26 mouse cellular contexts compared by ENCODE assay signal in the genomic region with DNA sequence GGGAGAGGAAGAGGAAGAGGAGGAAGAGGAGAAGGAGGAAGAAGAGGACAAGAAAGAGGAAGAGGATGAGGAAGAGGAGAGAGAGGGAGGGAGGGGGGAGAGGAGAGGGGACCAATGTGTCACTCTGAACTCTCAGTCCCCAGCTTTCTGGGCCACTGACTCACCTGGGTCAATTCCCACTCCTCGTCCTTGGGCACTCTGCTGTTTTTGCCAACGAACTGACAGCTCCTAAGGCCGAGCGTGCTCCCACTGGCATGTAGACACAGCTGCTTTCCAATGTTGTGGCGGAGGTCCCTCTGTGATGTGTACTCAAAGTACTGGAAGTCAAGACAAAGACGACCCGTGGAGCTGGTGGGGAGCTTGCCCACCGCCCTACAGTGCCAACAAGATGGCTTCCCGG. TPM values are rescaled to one million over a fixed set of nuclear protein-coding genes. Genes with fewer than 3 reads are reported as not detected.
DNase-seq lines count a peak whose midpoint lies in the region; ATAC-seq lines count a peak whose summit lies in the region.
"Had no signal": no experiment of that assay in that cellular context is flagged by ENCODE, and none has a peak within 500 bp of the region (broad histone marks: within the 10 kb centered on the region; RNA-seq: fewer than 3 reads in every experiment).

No protein-coding gene starts in this region.

- H3K27me3 ChIP-seq in intestine, embryonic 15.5 days (replicated peaks), result no peaks in the 10 kb centered on the region
- no peaks in the 10 kb centered on the region for H3K27me3 ChIP-seq in intestine, embryonic 16.5 days (replicated peaks; ENCODE audit: control insufficient read depth, insufficient read depth, low read length)
- H3K27me3 ChIP-seq: CH12.LX; forebrain, embryonic 13.5 days; heart, embryonic 15.5 days; hindbrain, embryonic 13.5 days; Patski had no signal

- no peak overlapping the region for H3K4me2 ChIP-seq in intestine, embryonic 15.5 days (replicated peaks)
- no peak overlapping the region for H3K4me2 ChIP-seq in intestine, embryonic 16.5 days (ENCODE audit: low read depth, low read length)
- H3K4me2 ChIP-seq: forebrain, embryonic 13.5 days; heart, embryonic 12.5 days; heart, embryonic 15.5 days; hindbrain, embryonic 13.5 days had no signal

- DNase-seq in adrenal gland, adult 8-10 months, result peak; percentile 79
- peak; percentile 60 for DNase-seq in adrenal gland, postnatal 25 days
- no peak for DNase-seq in lung, adult 18-20 months
- no peak for DNase-seq in ovary, adult 18-20 months (ENCODE audit: low spot score)
- no peak for DNase-seq in kidney, adult 9 months
- DNase-seq: B cell, adult 2 months; cerebellum, adult 18-20 months; cerebellum, adult 9-10 months; gastrocnemius, postnatal 10 days; heart, adult 18-20 months; heart, postnatal 10 days; heart, postnatal 36 days had no signal

- H3K36me3 ChIP-seq in intestine, embryonic 15.5 days, result no peaks in the 10 kb centered on the region
- no peaks in the 10 kb centered on the region for H3K36me3 ChIP-seq in intestine, embryonic 16.5 days (ENCODE audit: control insufficient read depth, insufficient read depth, low read length)
- H3K36me3 ChIP-seq: forebrain, embryonic 10.5 days; G1E; heart, embryonic 15.5 days; hindbrain, embryonic 10.5 days; hindbrain, embryonic 13.5 days had no signal

- H3K4me3 ChIP-seq in intestine, embryonic 15.5 days (replicated peaks), result no peak overlapping the region
- H3K4me3 ChIP-seq in intestine, embryonic 16.5 days (ENCODE audit: low read length), result no peak overlapping the region
- H3K4me3 ChIP-seq: forebrain, embryonic 10.5 days; forebrain, embryonic 13.5 days; heart, embryonic 12.5 days; heart, embryonic 15.5 days; hindbrain, embryonic 10.5 days; hindbrain, embryonic 13.5 days had no signal

- no peak overlapping the region for H3K9ac ChIP-seq in intestine, embryonic 15.5 days
- H3K9ac ChIP-seq in intestine, embryonic 16.5 days (ENCODE audit: low read depth, low read length), result no peak overlapping the region
- H3K9ac ChIP-seq: forebrain, embryonic 13.5 days; heart, embryonic 12.5 days; heart, embryonic 15.5 days; hindbrain, embryonic 13.5 days had no signal

- no peaks in the 10 kb centered on the region for H3K4me1 ChIP-seq in intestine, embryonic 15.5 days (replicated peaks)
- H3K4me1 ChIP-seq in intestine, embryonic 16.5 days (ENCODE audit: control insufficient read depth, insufficient read depth, low read length), result no peaks in the 10 kb centered on the region
- H3K4me1 ChIP-seq: forebrain, embryonic 13.5 days; heart, embryonic 15.5 days; hindbrain, embryonic 13.5 days had no signal

- H3K27ac ChIP-seq in intestine, embryonic 15.5 days, result no peak overlapping the region
- no peak overlapping the region for H3K27ac ChIP-seq in intestine, embryonic 16.5 days (ENCODE audit: low read length)
- H3K27ac ChIP-seq: forebrain, embryonic 10.5 days; forebrain, embryonic 13.5 days; heart, embryonic 15.5 days; hindbrain, embryonic 10.5 days; hindbrain, embryonic 13.5 days had no signal

- H3K9me3 ChIP-seq in intestine, embryonic 15.5 days, result no peaks in the 10 kb centered on the region
- H3K9me3 ChIP-seq in intestine, embryonic 16.5 days (ENCODE audit: control insufficient read depth, low read length), result peaks cover 6% of the 10 kb centered on the region
- H3K9me3 ChIP-seq: G1E had no signal

- ATAC-seq in intestine, embryonic 15.5 days, result 0 out of 2 replicates have a peak, but pooled peaks have one; percentile 45
- no peak for ATAC-seq in intestine, embryonic 16.5 days
- ATAC-seq: forebrain, embryonic 13.5 days; forebrain, embryonic 16.5 days; hindbrain, embryonic 16.5 days; intestine, postnatal 0 days; Patski had no signal

- 82% methylated on average over 9 of the region's 9 CpGs for WGBS in intestine, embryonic 15.5 days
- WGBS in intestine, embryonic 16.5 days, result 90% methylated on average over 9 of the region's 9 CpGs

RNA-seq across cellular contexts. Expression of a gene that starts 6.7 kb away (rescaled TPM):
- polyA plus RNA-seq in intestine, embryonic 15.5 days (2015; fragmentation: Nextera tagmentation; extraction: Ambion mirVana), result 104 and 271 TPM in 2 replicates
- 180 and 240 TPM in 2 replicates for polyA plus RNA-seq in intestine, embryonic 16.5 days (2015; fragmentation: Nextera tagmentation; extraction: Ambion mirVana)
- total RNA-seq in adrenal gland, adult 8-10 months (2022), result 100 to 1,000 TPM; 107 to 119 (median 115) TPM
- total RNA-seq in adrenal gland, postnatal 25 days (2021), result 58.0 and 58.6 TPM in 2 replicates

RNA-seq across cellular contexts. Expression of a gene that starts 25.1 kb away (rescaled TPM):
- polyA plus RNA-seq in intestine, embryonic 15.5 days (2015; fragmentation: Nextera tagmentation; extraction: Ambion mirVana), result 6.7 and 7.2 TPM in 2 replicates
- polyA plus RNA-seq in intestine, embryonic 16.5 days (2015; fragmentation: Nextera tagmentation; extraction: Ambion mirVana), result 8.0 and 9.2 TPM in 2 replicates
- 1 to 10 TPM; 2.5 to 7.0 (median 3.8) TPM for total RNA-seq in adrenal gland, adult 8-10 months (2022)
- 1.3 and 1.8 TPM in 2 replicates for total RNA-seq in adrenal gland, postnatal 25 days (2021)
- polyA plus RNA-seq: Patski had no signal

RNA-seq across cellular contexts. Expression of a gene that starts 34.8 kb away (rescaled TPM):
- 4.2 and 4.3 TPM in 2 replicates for polyA plus RNA-seq in intestine, embryonic 15.5 days (2015; fragmentation: Nextera tagmentation; extraction: Ambion mirVana)
- 7.6 and 8.8 TPM in 2 replicates for polyA plus RNA-seq in intestine, embryonic 16.5 days (2015; fragmentation: Nextera tagmentation; extraction: Ambion mirVana)
- total RNA-seq in adrenal gland, adult 8-10 months (2022), result 1 to 10 TPM; 5.1 to 7.2 (median 5.8) TPM
- 3.8 and 6.3 TPM in 2 replicates for total RNA-seq in adrenal gland, postnatal 25 days (2021)
- polyA plus RNA-seq: forebrain, embryonic 10.5 days had no signal

RNA-seq across cellular contexts. Expression of a gene that starts 57.7 kb away (rescaled TPM):
- 37.7 and 41.2 TPM in 2 replicates for polyA plus RNA-seq in intestine, embryonic 15.5 days (2015; fragmentation: Nextera tagmentation; extraction: Ambion mirVana)
- polyA plus RNA-seq in intestine, embryonic 16.5 days (2015; fragmentation: Nextera tagmentation; extraction: Ambion mirVana), result 47.9 and 51.3 TPM in 2 replicates
- total RNA-seq in adrenal gland, adult 8-10 months (2022), result 10 to 100 TPM; 42.7 to 64.0 (median 55.6) TPM
- 37.9 and 39.0 TPM in 2 replicates for total RNA-seq in adrenal gland, postnatal 25 days (2021)

Comparison
In these comparisons a context has a peak if more than half of its experiments do, and no peak if none do; other contexts are left out.
1. DNase-seq: peak in adrenal gland, adult 8-10 months (single experiment) and adrenal gland, postnatal 25 days (single experiment); none in lung, adult 18-20 months (0 of 2), ovary, adult 18-20 months (single experiment) and kidney, adult 9 months (single experiment).